Mouse (Mus musculus): ENCODE results near the gene Brms1l.

DNA sequence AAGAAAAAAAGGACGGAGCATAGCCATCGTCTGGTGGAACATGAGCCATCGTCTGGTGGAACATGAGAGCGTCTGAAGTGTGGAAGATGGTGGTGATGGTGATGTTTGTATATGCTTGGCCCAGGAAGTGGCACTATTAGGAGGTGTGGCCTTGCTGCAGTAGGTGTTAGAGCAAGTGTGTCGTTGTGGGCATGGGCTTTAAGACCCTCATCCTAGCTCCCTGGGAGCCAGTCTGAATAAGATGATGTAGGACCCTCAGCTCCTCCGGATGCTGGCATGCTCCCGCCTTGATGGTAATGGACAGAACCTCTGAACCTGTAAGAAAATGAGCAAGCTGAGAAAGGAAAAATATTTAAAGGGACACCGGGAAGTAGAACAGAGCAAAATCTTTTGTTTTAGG is 1.2 kb upstream of the Brms1l start:
- TF ChIP-seq POLR2A (IDR thresholded peaks at IDR 0.05; ENCODE audit: insufficient read depth, low read depth, low read length) (no peak), CTCF (IDR thresholded peaks at IDR 0.05; ENCODE audit: insufficient read depth, low read depth, low read length) (no peak)
